Mouse (Mus musculus): Measurements from ENCODE around the gene Tube1.
A peak's percentile ranks its signal among the peaks of the same experiment; 100 is the strongest.
"Not testable (repeated sequence)": the region's sequence is repeated elsewhere in the genome, so short reads cannot be mapped to it uniquely, and the experiment has no call there.

The Tube1 gene

GRCm38 (mm10) chr10:39167611-39168010, 33.8 kb downstream of the Tube1 start:
- no peak for DNase-seq (ENCODE audit: extremely low spot score, low spot score)

- DNase-seq (ENCODE audit: extremely low spot score, low spot score), result no peak
Observed at GRCm38 (mm10) chr10:39169642-39170041, 35.9 kb downstream of the Tube1 start.

GRCm38 (mm10) chr10:39170181-39170580, 36.4 kb downstream of the Tube1 start:
- DNase-seq (ENCODE audit: extremely low spot score, low spot score), result peak; percentile 78

- DNase-seq (ENCODE audit: extremely low spot score, low spot score), result no peak
Observed at GRCm38 (mm10) chr10:39170706-39171105, 36.9 kb downstream of the Tube1 start.

DNA sequence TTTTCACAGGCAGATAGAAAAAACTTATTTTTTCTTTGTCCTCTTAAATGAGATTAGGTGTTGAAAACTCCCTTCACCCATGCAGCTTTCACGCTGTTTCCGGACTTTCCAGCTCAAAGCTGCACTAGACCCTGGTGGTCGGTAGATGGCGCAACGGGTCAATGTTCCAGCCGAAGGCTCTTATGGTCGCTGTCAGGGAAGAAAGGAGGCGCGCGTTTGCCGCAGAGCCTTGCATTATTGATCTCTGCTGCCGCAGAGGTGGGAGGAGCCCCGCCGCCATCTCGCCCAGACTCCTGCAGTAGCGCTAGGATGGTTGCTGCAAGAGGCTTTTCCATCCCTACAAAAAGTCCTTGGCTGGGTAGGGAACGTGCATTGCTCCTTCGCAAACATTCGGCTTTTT, 37.4 kb downstream of the Tube1 start:
- DNase-seq (ENCODE audit: extremely low spot score, low spot score), result peak; percentile 91

- peak; percentile 84 for DNase-seq (ENCODE audit: extremely low spot score, low spot score)
Observed at GRCm38 (mm10) chr10:39171603-39172539, 38.1 kb downstream of the Tube1 start.

GRCm38 (mm10) chr10:39172540-39172931, 38.8 kb downstream of the Tube1 start:
- no peak for DNase-seq (ENCODE audit: extremely low spot score, low spot score)

GRCm38 (mm10) chr10:39173077-39173476, 39.3 kb downstream of the Tube1 start:
- no peak for DNase-seq (ENCODE audit: extremely low spot score, low spot score)

- DNase-seq (ENCODE audit: extremely low spot score, low spot score), result no peak
Observed at GRCm38 (mm10) chr10:39176981-39177380, 43.2 kb downstream of the Tube1 start.

GRCm38 (mm10) chr10:39184864-39185544, 51.2 kb downstream of the Tube1 start:
- no peak for DNase-seq (ENCODE audit: extremely low spot score, low spot score)

GRCm38 (mm10) chr10:39185545-39185906, 51.8 kb downstream of the Tube1 start:
- no peak for DNase-seq (ENCODE audit: extremely low spot score, low spot score)

DNA sequence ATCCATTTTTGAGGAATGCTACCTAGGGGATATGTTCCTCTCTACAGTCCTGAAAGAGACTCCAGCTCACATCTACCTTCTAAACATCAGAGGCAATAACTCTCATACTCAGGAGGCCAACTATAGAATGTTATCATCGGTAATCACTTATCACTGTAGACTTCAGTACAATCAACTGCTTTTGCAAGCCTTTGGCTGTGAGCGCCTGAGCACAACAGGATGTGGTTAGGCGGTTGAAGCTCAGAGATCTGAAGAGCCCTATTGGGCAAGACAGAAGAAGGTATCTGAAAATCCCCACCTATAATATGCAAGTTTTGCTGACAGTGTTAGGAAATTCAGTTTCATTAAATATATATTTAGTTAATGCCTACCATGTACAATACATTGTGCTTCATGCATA, 58.9 kb downstream of the Tube1 start:
- DNase-seq (ENCODE audit: extremely low spot score, low spot score), result no peak

GRCm38 (mm10) chr10:39198216-39198615, 64.4 kb downstream of the Tube1 start:
- not testable (repeated sequence) for DNase-seq (ENCODE audit: extremely low spot score, low spot score)
